Mouse (Mus musculus) colon, adult 2 months (tissue): ENCODE data around the gene Ifi206. TPM values are rescaled to one million over a fixed set of nuclear protein-coding genes. Genes with fewer than 3 reads are reported as not detected.

Source experiments
- polyA plus RNA-seq: library from polyadenylated mRNA; depleted of rRNA; stranded (reverse); fragments of >200 nt; gene quantifications from 2 replicates; pipeline ENCODE4 v1.2.3, GENCODE M21; 2012; rRNA removed

Gene Ifi206
- 0.20 and 0.25 TPM in 2 replicates for polyA plus RNA-seq

DNA sequence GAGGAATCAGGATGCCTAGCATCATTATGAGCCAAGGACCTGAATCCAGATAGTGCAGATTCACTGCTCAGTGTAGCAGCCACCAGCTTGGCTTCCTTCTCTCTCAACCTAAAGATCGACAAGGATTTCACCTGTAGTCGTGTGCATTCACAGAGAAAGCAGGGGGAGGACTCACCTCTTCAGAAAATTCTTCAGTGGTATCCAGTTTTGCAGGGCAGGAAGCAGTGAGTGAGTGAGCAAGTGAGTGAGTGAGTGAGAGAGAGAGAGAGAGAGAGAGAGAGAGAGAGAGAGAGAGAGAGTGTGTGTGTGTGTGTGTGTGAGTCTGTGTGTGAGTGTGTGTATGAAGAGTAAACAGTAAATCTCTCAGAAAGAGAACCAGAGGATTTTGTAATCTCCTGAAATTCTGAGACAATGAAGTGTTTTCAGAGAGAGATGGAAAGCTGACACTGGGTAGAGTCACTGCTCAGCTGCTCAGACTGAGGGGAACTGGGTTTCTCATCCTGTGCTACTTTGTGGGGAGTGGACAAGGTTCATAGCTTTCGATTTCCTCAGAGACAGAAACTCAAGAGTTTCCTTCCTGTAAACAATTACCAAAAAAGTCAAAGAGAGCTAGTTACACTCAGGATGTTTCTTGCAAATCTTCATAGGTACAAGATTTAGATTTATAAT, at the start of gene Ifi206:
TSS of gene Ifi206 (minus strand) at position 230 of the 669 bp plus-strand sequence.

DNA sequence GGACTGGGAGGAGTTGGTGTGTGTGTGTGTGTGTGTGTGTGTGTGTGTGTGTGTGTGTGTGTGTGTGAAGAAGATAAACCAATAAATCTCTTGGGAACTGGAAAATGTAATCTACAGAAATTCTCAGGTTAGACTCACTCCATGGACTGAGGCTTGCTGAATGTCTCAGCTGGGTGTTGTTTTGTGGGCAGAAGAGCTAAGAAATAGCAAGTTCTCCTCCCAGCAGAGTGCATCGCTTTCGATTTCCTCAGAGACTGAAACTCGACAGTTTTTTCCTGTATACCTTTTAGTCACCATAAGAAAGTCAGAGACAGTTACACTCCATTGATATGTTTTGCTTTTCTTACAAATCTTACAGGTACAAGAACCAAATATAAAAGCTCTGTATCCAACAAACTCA, 45.0 kb upstream of the Ifi206 start, which contains the start of gene Ifi214:
TSS of gene Ifi214 (minus strand) at position 167 of the 400 bp plus-strand sequence.

Other genes starting within 250 kb of the Ifi206 start
- not detected in 2 replicates for gene Olfr418, start 225.0 kb downstream of the Ifi206 start, polyA plus RNA-seq
- gene Mptx2, start 213.3 kb downstream of the Ifi206 start, polyA plus RNA-seq = 0.23 and 5.5 TPM in 2 replicates
- 12.9 and 18.3 TPM in 2 replicates for gene Ackr1, start 157.3 kb downstream of the Ifi206 start, polyA plus RNA-seq
- gene Aim2, start 140.2 kb downstream of the Ifi206 start, polyA plus RNA-seq = 9.1 and 10.1 TPM in 2 replicates
- gene Cadm3, start 123.3 kb downstream of the Ifi206 start, polyA plus RNA-seq = 11.3 and 14.2 TPM in 2 replicates
- gene Ifi214, start 44.9 kb upstream of the Ifi206 start, polyA plus RNA-seq = 0.05 TPM in 1 of 2 replicates, not detected in the other
- gene Ifi213, start 108.2 kb upstream of the Ifi206 start, polyA plus RNA-seq = 0.09 and 0.34 TPM in 2 replicates
- gene Ifi209, start 139.9 kb upstream of the Ifi206 start, polyA plus RNA-seq = 0.06 and 0.17 TPM in 2 replicates
- 0.28 and 0.45 TPM in 2 replicates for gene Ifi208, start 182.6 kb upstream of the Ifi206 start, polyA plus RNA-seq